Mouse (Mus musculus) testis, adult 2 months (tissue): ENCODE measurements around the gene 4930556J24Rik.

Experiments
- CTCF ChIP-seq: fragments of 200-500 bp; IDR thresholded peaks from 2 replicates; pipeline ENCODE4 v1.5.1; 2012; ENCODE audit warnings: low read depth, mild to moderate bottlenecking, inconsistent platforms, low read length, moderate library complexity; ENCODE audit not compliant: control insufficient read depth, insufficient read depth, insufficient replicate concordance
- POLR2A ChIP-seq: fragments of 200-500 bp; IDR thresholded peaks from 2 replicates; pipeline ENCODE4 v1.6.1; 2012; ENCODE audit warnings: low read depth, mild to moderate bottlenecking, inconsistent platforms, low read length, moderate library complexity; ENCODE audit not compliant: control insufficient read depth

GRCm38 (mm10) chr11:3999547-3999946 lies 23.0 kb upstream of the 4930556J24Rik start:
- TF ChIP-seq POLR2A = no peak
- TF ChIP-seq CTCF = no peak
